Mouse (Mus musculus): ENCODE measurements around the gene Arhgap24.

Arhgap24 gene

DNA sequence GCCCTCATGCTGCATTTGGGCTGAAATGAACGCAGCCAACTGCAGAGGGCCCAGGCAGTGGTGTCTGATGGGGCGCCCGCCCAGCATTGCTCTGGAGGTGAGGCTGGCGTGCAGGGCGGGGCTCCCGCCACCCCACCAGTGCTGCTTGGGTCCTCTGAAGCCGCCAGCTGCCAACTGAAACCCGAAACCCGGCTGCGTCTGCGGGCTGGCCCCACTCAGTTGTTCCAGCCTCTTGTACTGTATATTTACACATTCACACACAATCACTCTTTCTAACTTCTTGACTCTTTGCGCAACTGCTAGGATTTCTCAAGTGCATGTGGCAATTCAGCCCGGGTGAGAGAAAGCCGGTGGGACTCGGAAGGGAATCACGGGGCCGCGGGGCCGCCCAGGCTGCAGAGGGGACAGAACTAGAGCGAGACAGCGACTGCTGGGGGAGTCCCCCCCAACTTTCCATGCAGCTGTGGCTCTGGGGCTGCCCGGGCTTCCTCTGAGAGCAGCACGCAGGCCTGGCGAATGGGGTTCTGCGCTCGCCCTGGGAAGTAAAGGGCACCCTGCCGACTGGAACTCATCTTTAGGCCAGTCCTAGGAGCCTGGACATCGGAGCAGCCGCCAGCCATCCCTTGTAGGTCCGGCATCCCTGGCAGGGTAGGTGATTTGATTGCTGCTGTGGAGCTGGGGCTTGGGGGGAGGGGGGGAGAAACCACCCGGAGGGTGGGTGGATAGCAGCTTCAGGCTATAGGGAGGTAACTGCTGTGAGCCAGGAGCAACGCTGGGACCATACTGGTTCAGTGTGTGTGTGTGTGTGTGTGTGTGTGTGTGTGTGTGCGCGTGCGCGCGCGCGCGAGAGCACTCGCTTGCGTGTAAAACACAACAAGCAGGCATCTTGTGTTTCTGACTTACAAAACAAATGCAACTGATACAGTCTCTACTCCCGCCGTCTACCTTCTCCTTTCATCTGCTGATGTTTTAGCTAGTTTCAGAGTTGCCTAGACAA lies at the start of gene Arhgap24:
Arhgap24 (plus strand) TSS at position 177 of the 997 bp plus-strand sequence.
- DNase-seq (ENCODE audit: extremely low spot score, low spot score), result peak; percentile 76

GRCm38 (mm10) chr5:102434182-102434581 lies 47.0 kb upstream of the Arhgap24 start:
- DNase-seq (ENCODE audit: extremely low spot score, low spot score), result no peak

GRCm38 (mm10) chr5:102436581-102436980 lies 44.6 kb upstream of the Arhgap24 start:
- no peak for DNase-seq (ENCODE audit: extremely low spot score, low spot score)

DNA sequence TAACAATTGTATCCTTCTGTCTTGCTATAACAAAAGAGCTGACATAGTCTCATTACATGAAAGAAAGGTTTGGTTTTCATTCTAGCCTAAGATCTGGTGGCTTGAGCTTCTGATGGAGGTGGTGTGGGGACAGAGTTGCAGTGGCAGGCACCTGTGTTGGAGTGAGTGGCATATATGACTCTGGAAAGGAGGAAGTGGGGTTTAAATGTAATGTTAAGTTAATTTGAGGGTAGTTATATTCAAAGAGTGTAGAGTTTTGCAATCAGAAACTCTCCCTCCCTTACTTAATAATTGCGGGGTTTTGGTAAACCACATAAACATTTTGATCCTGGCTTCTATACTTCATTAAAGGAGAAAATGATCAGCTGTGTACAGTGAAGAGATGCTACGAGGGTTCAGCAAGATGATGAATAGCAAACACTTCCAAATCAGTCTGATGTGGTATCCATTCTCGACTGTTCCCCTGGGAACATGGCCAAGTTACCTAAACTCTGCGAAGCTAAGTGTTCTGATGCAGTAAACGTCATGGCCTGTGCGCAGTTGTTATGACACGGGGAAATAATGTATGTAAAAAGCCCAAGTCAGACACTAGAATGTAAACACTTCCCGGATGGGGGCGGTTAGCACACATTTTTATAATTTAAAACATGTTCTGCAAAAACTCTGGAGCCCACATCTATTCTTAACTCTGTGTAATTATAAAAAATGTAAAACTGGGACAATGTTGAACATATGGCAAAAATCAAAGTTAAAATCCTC lies 41.9 kb upstream of the Arhgap24 start:
- no peak for DNase-seq (ENCODE audit: extremely low spot score, low spot score)

- no peak for DNase-seq (ENCODE audit: extremely low spot score, low spot score)
Observed at GRCm38 (mm10) chr5:102447436-102447835, 33.8 kb upstream of the Arhgap24 start.

GRCm38 (mm10) chr5:102450897-102451296 lies 30.3 kb upstream of the Arhgap24 start:
- DNase-seq (ENCODE audit: extremely low spot score, low spot score), result no peak

GRCm38 (mm10) chr5:102452079-102452797 lies 29.0 kb upstream of the Arhgap24 start:
- no peak for DNase-seq (ENCODE audit: extremely low spot score, low spot score)

DNA sequence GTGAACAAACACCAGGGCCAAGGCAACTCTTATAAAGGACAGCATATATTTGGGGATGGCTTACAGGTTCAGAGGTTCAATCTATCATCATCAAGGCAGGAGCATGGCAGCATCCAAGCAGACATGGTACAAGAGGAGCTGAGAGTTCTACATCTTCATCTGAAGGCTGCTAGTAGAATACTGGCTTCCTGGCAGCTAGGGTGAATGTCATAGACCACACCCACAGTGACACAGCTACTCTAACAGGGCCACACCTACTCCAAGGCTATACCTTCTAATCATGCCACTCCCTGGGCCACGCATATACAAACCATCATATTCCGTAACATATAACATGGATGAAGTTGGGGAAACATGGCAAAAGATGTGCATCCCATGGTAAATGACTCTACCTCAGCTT lies 27.9 kb upstream of the Arhgap24 start:
- no peak for DNase-seq (ENCODE audit: extremely low spot score, low spot score)

DNA sequence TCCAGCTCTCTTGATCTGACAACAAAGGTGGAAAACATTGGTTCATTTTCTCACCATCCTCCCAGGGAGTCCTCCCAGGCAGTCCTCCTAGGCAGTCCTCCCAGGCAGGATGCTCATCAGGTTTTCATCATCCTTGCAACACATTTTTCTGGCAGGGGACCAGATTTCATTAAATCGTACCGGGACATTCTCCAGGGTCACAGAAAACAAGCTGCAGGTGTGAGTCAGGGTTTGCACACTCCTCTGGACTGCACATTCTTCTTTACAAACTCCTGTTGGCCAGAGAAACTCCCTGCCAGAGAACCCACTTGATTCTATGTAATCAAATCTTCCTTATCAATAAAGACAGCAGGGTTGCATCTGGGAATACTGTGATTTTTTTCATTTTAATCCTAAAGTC lies 25.9 kb upstream of the Arhgap24 start:
- DNase-seq (ENCODE audit: extremely low spot score, low spot score), result no peak

DNA sequence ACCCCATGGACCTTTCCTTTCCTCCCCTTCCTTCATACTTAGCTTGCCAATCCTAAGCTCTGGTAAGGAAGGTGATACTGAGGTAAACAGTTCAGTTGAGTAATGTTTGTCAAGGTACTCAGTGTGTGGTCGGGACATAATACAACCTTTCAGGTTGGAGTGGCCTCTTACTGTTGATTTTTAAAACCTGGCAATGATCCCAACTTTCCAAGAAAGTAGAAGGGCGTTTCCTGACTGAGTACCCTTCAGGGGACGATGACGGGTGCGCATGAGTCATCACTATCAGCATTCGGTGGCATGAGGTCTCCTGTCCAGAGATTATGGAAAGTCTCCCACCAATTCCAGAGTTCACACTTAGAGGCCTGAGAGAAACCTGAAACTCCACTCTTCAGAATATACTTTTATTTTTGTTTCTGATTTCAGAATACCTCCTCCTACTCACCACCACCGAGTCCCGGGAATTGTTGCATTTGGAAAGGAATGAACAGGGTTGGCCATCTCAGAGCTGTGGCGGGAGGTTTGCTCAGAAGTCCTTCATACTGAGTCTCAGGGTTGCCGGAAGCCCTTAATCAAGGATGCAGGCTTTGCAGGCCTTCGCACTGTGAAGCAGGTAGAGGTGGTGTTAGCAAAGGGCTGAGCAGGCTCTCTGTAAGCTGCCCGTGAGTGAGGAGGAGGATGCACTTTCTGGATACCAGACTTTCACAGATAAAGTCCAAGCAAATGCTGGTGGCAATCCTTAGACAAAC lies 20.6 kb upstream of the Arhgap24 start:
- no peak for DNase-seq (ENCODE audit: extremely low spot score, low spot score)

GRCm38 (mm10) chr5:102462948-102463347 lies 18.2 kb upstream of the Arhgap24 start:
- DNase-seq (ENCODE audit: extremely low spot score, low spot score), result no peak

- DNase-seq (ENCODE audit: extremely low spot score, low spot score), result no peak
Observed at GRCm38 (mm10) chr5:102465372-102465771, 15.8 kb upstream of the Arhgap24 start.

DNA sequence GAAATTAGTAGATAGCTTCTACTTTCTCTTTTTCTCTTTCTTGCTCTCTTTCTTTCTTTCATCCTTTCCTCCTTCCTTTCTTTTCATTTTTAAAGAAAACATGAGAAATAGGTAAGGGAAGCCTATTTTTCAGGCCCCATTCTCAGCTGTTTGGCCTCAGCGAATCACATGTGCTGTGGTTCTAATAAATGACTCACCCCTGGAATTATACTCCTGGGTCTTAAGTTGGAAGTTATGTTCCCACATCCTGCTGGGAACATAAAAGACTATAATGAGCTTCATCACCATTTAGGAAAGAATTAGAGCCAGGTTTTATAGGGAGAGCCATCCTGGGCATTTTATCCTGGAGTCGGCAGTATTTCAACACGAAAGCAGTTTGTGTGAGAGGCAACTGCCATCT lies 12.9 kb upstream of the Arhgap24 start:
- DNase-seq (ENCODE audit: extremely low spot score, low spot score), result no peak

DNA sequence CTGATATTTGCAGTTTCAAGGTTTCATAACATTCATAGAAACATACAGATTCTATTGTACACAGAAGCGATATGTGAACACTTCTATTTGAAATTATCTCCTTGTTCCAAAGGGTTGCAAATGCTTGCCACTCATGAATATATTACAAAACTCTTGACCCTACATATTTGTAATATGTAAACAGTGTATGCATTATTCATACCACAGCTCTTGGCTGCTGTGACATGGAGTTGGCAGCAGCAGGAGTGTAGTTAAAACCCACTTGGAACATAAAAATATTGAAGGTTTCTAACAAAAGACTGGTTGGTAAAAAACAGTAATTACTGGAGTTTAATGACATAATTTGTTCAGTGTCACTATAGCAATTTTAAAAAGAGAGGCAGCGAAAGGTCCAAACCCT lies 10.9 kb upstream of the Arhgap24 start:
- DNase-seq (ENCODE audit: extremely low spot score, low spot score), result no peak

- DNase-seq (ENCODE audit: extremely low spot score, low spot score), result no peak
Observed at GRCm38 (mm10) chr5:102478076-102478475, 3.1 kb upstream of the Arhgap24 start.

DNA sequence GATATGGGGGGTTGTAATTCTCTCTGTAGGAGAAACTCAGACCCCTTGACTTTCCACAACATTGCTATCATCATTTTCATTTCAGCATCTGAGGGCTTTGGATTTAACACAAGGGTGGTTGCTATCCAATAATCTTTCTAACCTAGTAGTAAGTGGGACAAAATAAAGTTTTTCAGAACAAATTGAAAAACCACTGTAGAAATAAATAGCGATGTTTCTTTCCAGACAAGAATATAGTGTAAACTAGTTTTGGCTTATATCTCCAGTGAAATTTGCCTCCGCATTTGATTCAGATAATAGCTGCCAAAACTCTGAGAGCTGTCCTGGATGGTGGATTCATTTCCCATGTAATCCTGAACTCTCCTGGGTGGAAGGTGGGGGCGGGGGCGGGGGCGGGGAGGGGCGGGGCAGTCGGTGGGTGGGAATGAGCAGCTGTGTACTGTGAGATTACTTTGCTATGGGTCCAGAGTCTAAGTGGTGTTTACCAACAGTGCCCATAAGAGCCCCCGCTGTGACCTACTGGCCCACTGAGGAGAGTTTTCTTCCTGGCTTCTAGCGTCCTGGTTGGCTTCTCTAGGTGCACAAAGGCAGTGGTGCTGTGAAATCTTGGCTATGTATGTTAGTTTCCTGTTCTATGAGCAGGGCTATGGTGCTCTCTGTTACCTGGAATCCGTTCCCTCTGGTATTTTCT lies 2.2 kb downstream of the Arhgap24 start:
- DNase-seq (ENCODE audit: extremely low spot score, low spot score), result no peak

GRCm38 (mm10) chr5:102491554-102491953 lies 10.4 kb downstream of the Arhgap24 start:
- no peak for DNase-seq (ENCODE audit: extremely low spot score, low spot score)

GRCm38 (mm10) chr5:102492152-102492551 lies 11.0 kb downstream of the Arhgap24 start:
- no peak for DNase-seq (ENCODE audit: extremely low spot score, low spot score)

- DNase-seq (ENCODE audit: extremely low spot score, low spot score), result no peak
Observed at GRCm38 (mm10) chr5:102494827-102495226, 13.6 kb downstream of the Arhgap24 start.

DNA sequence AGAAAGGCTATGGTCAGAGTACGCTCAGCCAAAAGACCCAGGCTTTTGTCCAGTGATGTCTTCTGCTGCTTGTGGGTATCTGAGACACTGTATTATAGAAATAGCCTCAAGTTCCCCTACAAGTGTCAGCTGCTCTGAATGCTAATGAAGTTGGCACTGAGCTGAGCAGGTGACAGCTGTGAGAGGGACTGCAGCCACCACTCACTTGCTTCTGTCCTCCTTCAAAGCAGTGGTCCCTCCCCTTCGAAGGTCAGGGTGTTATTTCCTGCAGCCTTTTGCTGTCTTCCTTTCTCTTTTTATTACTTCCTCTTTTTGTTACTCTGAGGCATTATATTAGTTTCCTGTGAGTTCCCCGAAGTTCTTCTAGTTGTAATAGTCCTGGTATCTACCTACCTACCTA lies 16.0 kb downstream of the Arhgap24 start:
- DNase-seq (ENCODE audit: extremely low spot score, low spot score), result no peak
